Mouse (Mus musculus): ENCODE data around the gene Fdx1l. TPM values are rescaled to one million over a fixed set of nuclear protein-coding genes. Genes with fewer than 3 reads are reported as not detected.

Fdx1l gene
- total and polyA plus RNA-seq, 3 experiments, result 247 to 361 (median 305) TPM

GRCm38 (mm10) chr9:21030055-21030600, 43.3 kb downstream of the Fdx1l start:
- Histone ChIP-seq H3K36me3 (ENCODE audit: control insufficient read depth in 1 of 2, insufficient read depth in 2 of 2, low read length in 2 of 2) (peaks cover 0 to 17% of the 10 kb centered on the region in 2 experiments; a peak in 2 of 4 replicates), H3K9ac (ENCODE audit: control insufficient read depth, low read depth, low read length, poor library complexity, severe bottlenecking) (peak overlapping the region; percentile 73), H3K27me3 (ENCODE audit: control insufficient read depth in 1 of 2, insufficient read depth in 2 of 2, low read length in 2 of 2) (no peaks in the 10 kb centered on the region), H3K9me3 (replicated peaks; ENCODE audit: insufficient read depth, low read length) (no peaks in the 10 kb centered on the region), H3K79me2 (ENCODE audit: control insufficient read depth, insufficient read depth, low read length, poor library complexity) (peaks cover 23% of the 10 kb centered on the region), H3K27ac (ENCODE audit: control insufficient read depth, low read depth, low read length) (peak overlapping the region; percentile 83), H3K4me3 (ENCODE audit: control insufficient read depth in 1 of 2, insufficient read depth in 1 of 2, low read depth in 2 of 2, low read length in 2 of 2) (peak overlapping the region; percentile 53 to 58), H3K4me1 (ENCODE audit: control insufficient read depth in 1 of 2, insufficient read depth in 2 of 2, low read length in 2 of 2) (peaks cover 14 to 31% of the 10 kb centered on the region in 2 experiments)
- TF ChIP-seq ZKSCAN1 (IDR thresholded peaks at IDR 0.05; ENCODE audit: low read depth, low read length), result no peak
- no peak for TF ChIP-seq ELF1 (IDR thresholded peaks at IDR 0.05; ENCODE audit: low read depth, low read length)
- TF ChIP-seq MXI1 (IDR thresholded peaks at IDR 0.05; ENCODE audit: low read depth, low read length), result no peak
- no peak; a peak in 1 of 6 replicates for TF ChIP-seq CTCF (IDR thresholded peaks at IDR 0.05 in 2 of 3, conservative IDR thresholded peaks at IDR 0.05 in 1 of 3; ENCODE audit: control insufficient read depth in 1 of 3, insufficient read depth in 1 of 3, low read depth in 2 of 3, low read length in 3 of 3, poor library complexity in 1 of 3, severe bottlenecking in 1 of 3)
- no peak for TF ChIP-seq POLR2A (IDR thresholded peaks at IDR 0.05; ENCODE audit: control insufficient read depth in 1 of 2, insufficient read depth in 1 of 2, low read depth in 1 of 2, low read length in 2 of 2, poor library complexity in 1 of 2)
- TF ChIP-seq ETS1 (IDR thresholded peaks at IDR 0.05; ENCODE audit: low read depth, low read length), result no peak
- TF ChIP-seq GATA1 (IDR thresholded peaks at IDR 0.05; ENCODE audit: low read depth, low read length), result no peak
- TF ChIP-seq GABPA (IDR thresholded peaks at IDR 0.05; ENCODE audit: low read depth, low read length), result no peak
- no peak for TF ChIP-seq TCF12 (IDR thresholded peaks at IDR 0.05; ENCODE audit: low read depth, low read length)
- no peak for TF ChIP-seq MYC (IDR thresholded peaks at IDR 0.05; ENCODE audit: low read depth, low read length)
- no peak for TF ChIP-seq NELFE (IDR thresholded peaks at IDR 0.05; ENCODE audit: low read depth, low read length)
- no peak for TF ChIP-seq CHD1 (IDR thresholded peaks at IDR 0.05; ENCODE audit: low read depth, low read length)
- TF ChIP-seq EP300 (IDR thresholded peaks at IDR 0.05; ENCODE audit: low read depth in 1 of 2, low read length in 2 of 2), result no peak
- no peak for TF ChIP-seq RAD21 (IDR thresholded peaks at IDR 0.05; ENCODE audit: low read depth, low read length)
- no peak for TF ChIP-seq MAZ (IDR thresholded peaks at IDR 0.05; ENCODE audit: low read depth, low read length)
- no peak for TF ChIP-seq HCFC1 (IDR thresholded peaks at IDR 0.05; ENCODE audit: low read depth, low read length)
- no peak for TF ChIP-seq KAT2A (conservative IDR thresholded peaks at IDR 0.05; ENCODE audit: low read depth, low read length)
- no peak for TF ChIP-seq MYB (IDR thresholded peaks at IDR 0.05; ENCODE audit: low read depth, low read length)
- TF ChIP-seq TAL1 (IDR thresholded peaks at IDR 0.05; ENCODE audit: low read length), result no peak
- DNase-seq (ENCODE audit: low read depth, low spot score), result peak; percentile 96

GRCm38 (mm10) chr9:21029291-21030054, 43.9 kb downstream of the Fdx1l start, which contains the start of gene Icam4:
Icam4 (plus strand) TSS chr9:21029373.
- Histone ChIP-seq H3K79me2 (ENCODE audit: control insufficient read depth, insufficient read depth, low read length, poor library complexity) (peaks cover 23% of the 10 kb centered on the region), H3K4me1 (ENCODE audit: control insufficient read depth in 1 of 2, insufficient read depth in 2 of 2, low read length in 2 of 2) (peaks cover 14 to 30% of the 10 kb centered on the region in 2 experiments), H3K27me3 (ENCODE audit: control insufficient read depth in 1 of 2, insufficient read depth in 2 of 2, low read length in 2 of 2) (no peaks in the 10 kb centered on the region), H3K9ac (ENCODE audit: control insufficient read depth, low read depth, low read length, poor library complexity, severe bottlenecking) (peak within 1 kb of the TSS; percentile 73), H3K4me3 (ENCODE audit: control insufficient read depth in 1 of 2, insufficient read depth in 1 of 2, low read depth in 2 of 2, low read length in 2 of 2) (peak within 1 kb of the TSS; percentile 53 to 58), H3K36me3 (ENCODE audit: control insufficient read depth in 1 of 2, insufficient read depth in 2 of 2, low read length in 2 of 2) (peaks cover 0 to 17% of the 10 kb centered on the region in 2 experiments; a peak in 2 of 4 replicates), H3K27ac (ENCODE audit: control insufficient read depth, low read depth, low read length) (peak within 1 kb of the TSS; percentile 83), H3K9me3 (replicated peaks; ENCODE audit: insufficient read depth, low read length) (no peaks in the 10 kb centered on the region)
- DNase-seq (ENCODE audit: low read depth, low spot score), result peak; percentile 100
- TF ChIP-seq CHD2 (IDR thresholded peaks at IDR 0.05; ENCODE audit: low read length) (no peak), TAL1 (IDR thresholded peaks at IDR 0.05; ENCODE audit: low read length) (peak; percentile 100), MXI1 (IDR thresholded peaks at IDR 0.05; ENCODE audit: low read depth, low read length) (no peak), GATA1 (IDR thresholded peaks at IDR 0.05; ENCODE audit: low read depth, low read length) (peak; percentile 99), JUND (IDR thresholded peaks at IDR 0.05; ENCODE audit: low read depth, low read length) (no peak), NELFE (IDR thresholded peaks at IDR 0.05; ENCODE audit: low read depth, low read length) (no peak), CTCF (IDR thresholded peaks at IDR 0.05 in 2 of 3, conservative IDR thresholded peaks at IDR 0.05 in 1 of 3; ENCODE audit: control insufficient read depth in 1 of 3, insufficient read depth in 1 of 3, low read depth in 2 of 3, low read length in 3 of 3, poor library complexity in 1 of 3, severe bottlenecking in 1 of 3) (peak in 1 of 3 experiments; percentile 99; a peak in 2 of 6 replicates)

Measured in MEL (cell line).